Mouse (Mus musculus) forebrain, embryonic 14.5 days (tissue): ENCODE results near the gene Anks1b. TPM values are rescaled to one million over a fixed set of nuclear protein-coding genes. Genes with fewer than 3 reads are reported as not detected.
A peak's percentile ranks its signal among the peaks of the same experiment; 100 is the strongest.

Experiments
- ATAC-seq: fragments of 200-750 bp; cut with Nextera tagmentation; 2 replicates; pipeline ENCODE4 v1.8.0; 2017; ENCODE audit warnings: mild to moderate bottlenecking, moderate library complexity
- DNase-seq: peaks from one replicate; pipeline ENCODE4 v3.0.0-alpha.2; 2015; ENCODE audit warnings: low spot score
- H3K27ac ChIP-seq: fragments of 300-500 bp; sonication (generic); 2 replicates; pipeline ENCODE4 v1.5.1; 2014; ENCODE audit warnings: low read depth, mild to moderate bottlenecking, control low read depth, low read length, moderate library complexity
- H3K27me3 ChIP-seq: fragments of 300-500 bp; sonication (generic); replicated peaks from 2 replicates; pipeline ENCODE4 v1.6.1; 2014; ENCODE audit warnings: low read length, control low read depth, mixed read lengths; ENCODE audit not compliant: control insufficient read depth, insufficient read depth
- H3K36me3 ChIP-seq: fragments of 300-500 bp; sonication (generic); 2 replicates; pipeline ENCODE4 v1.6.1; 2014; ENCODE audit warnings: low read length, control low read depth; ENCODE audit not compliant: control insufficient read depth, insufficient read depth
- H3K4me1 ChIP-seq: fragments of 300-500 bp; sonication (generic); 2 replicates; pipeline ENCODE4 v1.6.1; 2014; ENCODE audit warnings: antibody characterized with exemption, low read length, control low read depth; ENCODE audit not compliant: control insufficient read depth, insufficient read depth
- H3K4me2 ChIP-seq: fragments of 300-500 bp; sonication (generic); 2 replicates; pipeline ENCODE4 v1.6.1; 2014; ENCODE audit warnings: mild to moderate bottlenecking, control low read depth, low read length
- H3K4me3 ChIP-seq: fragments of 300-500 bp; sonication (generic); 2 replicates; pipeline ENCODE4 v1.5.1; 2014; ENCODE audit warnings: low read depth, low read length, control low read depth
- H3K9ac ChIP-seq: fragments of 300-500 bp; sonication (generic); 2 replicates; pipeline ENCODE4 v1.6.1; 2014; ENCODE audit warnings: mild to moderate bottlenecking, low read length, control low read depth, moderate library complexity
- H3K9me3 ChIP-seq: fragments of 300-500 bp; sonication (generic); replicated peaks from 2 replicates; pipeline ENCODE4 v1.6.1; 2016; ENCODE audit warnings: low read length, control low read depth, mixed read lengths; ENCODE audit not compliant: control insufficient read depth
- WGBS: fragments of 180-500 bp; shearing (Covaris S2); extraction: QIAGEN DNeasy Blood & Tissue Kit; methylation state at CpG from one replicate; pipeline ENCODE4 v1.1.7; 2014; 5-methylcytosine and 5-hydroxymethylcytosine counted together
- polyA plus RNA-seq: library from polyadenylated mRNA; unstranded; fragments of >200 nt; fragmentation: Nextera tagmentation; extraction: Ambion mirVana; gene quantifications from 2 replicates; pipeline ENCODE4 v1.2.1, GENCODE M21; 2014

Anks1b gene
- polyA plus RNA-seq, 1 experiment from 2014 or later: 36.0 TPM

- no peak overlapping the region for H3K27ac ChIP-seq
- H3K4me3 ChIP-seq: no peak overlapping the region
- H3K9me3 ChIP-seq: no peaks in the 10 kb centered on the region
- ATAC-seq (no peak), DNase-seq (no peak)
- WGBS: 78% methylated on average over 6 of the region's 6 CpGs
- H3K27me3 ChIP-seq: no peaks in the 10 kb centered on the region
- no peak overlapping the region for H3K9ac ChIP-seq
- peaks cover 30% of the 10 kb centered on the region for H3K36me3 ChIP-seq
- H3K4me2 ChIP-seq: no peak overlapping the region
- H3K4me1 ChIP-seq: no peaks in the 10 kb centered on the region; the same call in 1 of the 2 replicates
These were observed 1118.9 kb downstream of the Anks1b start for GRCm38 (mm10) chr10:90992237-90992636.

GRCm38 (mm10) chr10:90993869-90994268, 1120.6 kb downstream of the Anks1b start:
- H3K4me2 ChIP-seq: no peak overlapping the region
- ATAC-seq: peak; percentile 60; the same call in 1 of the 2 replicates
- peak; percentile 54 for DNase-seq
- H3K9me3 ChIP-seq: no peaks in the 10 kb centered on the region
- peaks cover 32% of the 10 kb centered on the region for H3K36me3 ChIP-seq
- 28% methylated on average over 5 of the region's 5 CpGs for WGBS
- no peak overlapping the region for H3K27ac ChIP-seq
- no peaks in the 10 kb centered on the region; the same call in 1 of the 2 replicates for H3K4me1 ChIP-seq
- no peaks in the 10 kb centered on the region for H3K27me3 ChIP-seq
- H3K4me3 ChIP-seq: no peak overlapping the region
- H3K9ac ChIP-seq: no peak overlapping the region

GRCm38 (mm10) chr10:90999899-91000298, 1126.6 kb downstream of the Anks1b start:
- H3K4me3 ChIP-seq: no peak overlapping the region
- WGBS: 79% methylated on average over 5 of the region's 5 CpGs
- H3K36me3 ChIP-seq: peaks cover 23% of the 10 kb centered on the region

GRCm38 (mm10) chr10:91001421-91001820, 1128.1 kb downstream of the Anks1b start:
- ATAC-seq (peak; percentile 42; the same call in 1 of the 2 replicates), DNase-seq (peak; percentile 64)
- 47% methylated on average over 13 of the region's 13 CpGs for WGBS
- peaks cover 12% of the 10 kb centered on the region for H3K36me3 ChIP-seq
- no peak overlapping the region for H3K4me2 ChIP-seq
- H3K4me1 ChIP-seq: 0 out of 2 replicates have a peak, but pooled peaks cover 3% of the 10 kb centered on the region
- no peak overlapping the region for H3K4me3 ChIP-seq
- H3K27ac ChIP-seq: peak overlapping the region; percentile 41; the same call in 1 of the 2 replicates
- no peaks in the 10 kb centered on the region for H3K27me3 ChIP-seq
- H3K9me3 ChIP-seq: no peaks in the 10 kb centered on the region
- H3K9ac ChIP-seq: no peak overlapping the region

More at GRCm38 (mm10) chr10:90999899-91000298, 1126.6 kb downstream of the Anks1b start:
- DNase-seq (no peak), ATAC-seq (no peak)
- no peak overlapping the region for H3K9ac ChIP-seq
- no peak overlapping the region for H3K4me2 ChIP-seq
- H3K27me3 ChIP-seq: no peaks in the 10 kb centered on the region
- H3K9me3 ChIP-seq: no peaks in the 10 kb centered on the region
- no peak overlapping the region for H3K27ac ChIP-seq
- 0 out of 2 replicates have a peak, but pooled peaks cover 3% of the 10 kb centered on the region for H3K4me1 ChIP-seq

GRCm38 (mm10) chr10:91005858-91006538, 1132.7 kb downstream of the Anks1b start:
- H3K27me3 ChIP-seq: no peaks in the 10 kb centered on the region
- ATAC-seq: no peak
- H3K9me3 ChIP-seq: no peaks in the 10 kb centered on the region
- H3K4me2 ChIP-seq: no peak overlapping the region
- H3K4me3 ChIP-seq: no peak overlapping the region
- no peak overlapping the region for H3K9ac ChIP-seq
- H3K36me3 ChIP-seq: peaks cover 8% of the 10 kb centered on the region
- H3K27ac ChIP-seq: no peak overlapping the region
- 91% methylated on average over 12 of the region's 12 CpGs for WGBS
- DNase-seq: no peak
- H3K4me1 ChIP-seq: 0 out of 2 replicates have a peak, but pooled peaks cover 3% of the 10 kb centered on the region

Other genes starting within 250 kb of the Anks1b start
- 17.1 and 20.2 TPM in 2 replicates for gene Scyl2, start 187.2 kb upstream of the Anks1b start, polyA plus RNA-seq
- gene Actr6, start 141.2 kb upstream of the Anks1b start, polyA plus RNA-seq: 63.3 and 71.0 TPM in 2 replicates
- gene Uhrf1bp1l, start 128.5 kb upstream of the Anks1b start, polyA plus RNA-seq: 26.8 and 29.1 TPM in 2 replicates